Mouse (Mus musculus): ENCODE data around the gene Sipa1l3. TPM values are rescaled to one million over a fixed set of nuclear protein-coding genes. Genes with fewer than 3 reads are reported as not detected.

Sipa1l3 gene
- polyA plus RNA-seq, 1 experiment, result 44.6 TPM

- peak; percentile 48 for DNase-seq
- no peaks in the 10 kb centered on the region for H3K36me3 ChIP-seq (ENCODE audit: control insufficient read depth, insufficient read depth, low read length)
- H3K4me3 ChIP-seq (ENCODE audit: insufficient read depth, low read depth, low read length), result no peak overlapping the region
- TF ChIP-seq CTCF (conservative IDR thresholded peaks at IDR 0.05; ENCODE audit: insufficient read depth, insufficient read length, low read depth, low read length), result no peak
- TF ChIP-seq POLR2A (IDR thresholded peaks at IDR 0.05; ENCODE audit: low read depth, low read length), result no peak
- peaks cover 6% of the 10 kb centered on the region for H3K4me1 ChIP-seq (ENCODE audit: control insufficient read depth, insufficient read depth, low read length)
- 56% methylated on average over 4 of the region's 4 CpGs for WGBS
- peak overlapping the region; percentile 44; the same call in 1 of the 2 replicates for H3K27ac ChIP-seq (ENCODE audit: insufficient read depth, low read depth, low read length)
- H3K27me3 ChIP-seq (replicated peaks; ENCODE audit: control insufficient read depth, insufficient read depth, low read length), result no peaks in the 10 kb centered on the region
Measured at GRCm38 (mm10) chr7:29483556-29483955, 34.9 kb downstream of the Sipa1l3 start.

GRCm38 (mm10) chr7:29481345-29482155 is 36.9 kb downstream of the Sipa1l3 start:
- H3K36me3 ChIP-seq (ENCODE audit: control insufficient read depth, insufficient read depth, low read length), result no peaks in the 10 kb centered on the region
- peaks cover 6% of the 10 kb centered on the region for H3K4me1 ChIP-seq (ENCODE audit: control insufficient read depth, insufficient read depth, low read length)
- 55% methylated on average over 15 of the region's 15 CpGs for WGBS
- H3K27me3 ChIP-seq (replicated peaks; ENCODE audit: control insufficient read depth, insufficient read depth, low read length), result no peaks in the 10 kb centered on the region
- no peak for TF ChIP-seq CTCF (conservative IDR thresholded peaks at IDR 0.05; ENCODE audit: insufficient read depth, insufficient read length, low read depth, low read length)
- no peak for TF ChIP-seq POLR2A (IDR thresholded peaks at IDR 0.05; ENCODE audit: low read depth, low read length)
- H3K27ac ChIP-seq (ENCODE audit: insufficient read depth, low read depth, low read length), result 0 out of 2 replicates have a peak overlapping the region, but pooled peaks have one; percentile 24
- no peak for DNase-seq
- no peak overlapping the region for H3K4me3 ChIP-seq (ENCODE audit: insufficient read depth, low read depth, low read length)

GRCm38 (mm10) chr7:29480590-29481344 is 37.7 kb downstream of the Sipa1l3 start:
- peak overlapping the region; percentile 10 for H3K27ac ChIP-seq (ENCODE audit: insufficient read depth, low read depth, low read length)
- no peak for DNase-seq
- no peak overlapping the region for H3K4me3 ChIP-seq (ENCODE audit: insufficient read depth, low read depth, low read length)
- peaks cover 6% of the 10 kb centered on the region for H3K4me1 ChIP-seq (ENCODE audit: control insufficient read depth, insufficient read depth, low read length)
- no peaks in the 10 kb centered on the region for H3K27me3 ChIP-seq (replicated peaks; ENCODE audit: control insufficient read depth, insufficient read depth, low read length)
- TF ChIP-seq CTCF (conservative IDR thresholded peaks at IDR 0.05; ENCODE audit: insufficient read depth, insufficient read length, low read depth, low read length) (no peak), POLR2A (IDR thresholded peaks at IDR 0.05; ENCODE audit: low read depth, low read length) (no peak)
- no peaks in the 10 kb centered on the region for H3K36me3 ChIP-seq (ENCODE audit: control insufficient read depth, insufficient read depth, low read length)
- WGBS, result 50% methylated on average over 16 of the region's 16 CpGs

GRCm38 (mm10) chr7:29480183-29480582 is 38.3 kb downstream of the Sipa1l3 start:
- Histone ChIP-seq H3K4me3 (ENCODE audit: insufficient read depth, low read depth, low read length) (no peak overlapping the region), H3K27ac (ENCODE audit: insufficient read depth, low read depth, low read length) (peak overlapping the region; percentile 10), H3K36me3 (ENCODE audit: control insufficient read depth, insufficient read depth, low read length) (no peaks in the 10 kb centered on the region), H3K27me3 (replicated peaks; ENCODE audit: control insufficient read depth, insufficient read depth, low read length) (no peaks in the 10 kb centered on the region), H3K4me1 (ENCODE audit: control insufficient read depth, insufficient read depth, low read length) (peaks cover 6% of the 10 kb centered on the region)
- no peak for DNase-seq
- TF ChIP-seq POLR2A (IDR thresholded peaks at IDR 0.05; ENCODE audit: low read depth, low read length) (no peak), CTCF (conservative IDR thresholded peaks at IDR 0.05; ENCODE audit: insufficient read depth, insufficient read length, low read depth, low read length) (no peak)
- WGBS, result 85% methylated on average over 4 of the region's 4 CpGs

GRCm38 (mm10) chr7:29475005-29475404 is 43.4 kb downstream of the Sipa1l3 start:
- Histone ChIP-seq H3K27me3 (replicated peaks; ENCODE audit: control insufficient read depth, insufficient read depth, low read length) (no peaks in the 10 kb centered on the region), H3K36me3 (ENCODE audit: control insufficient read depth, insufficient read depth, low read length) (no peaks in the 10 kb centered on the region), H3K4me1 (ENCODE audit: control insufficient read depth, insufficient read depth, low read length) (0 out of 2 replicates have a peak, but pooled peaks cover 6% of the 10 kb centered on the region), H3K4me3 (ENCODE audit: insufficient read depth, low read depth, low read length) (no peak overlapping the region), H3K27ac (ENCODE audit: insufficient read depth, low read depth, low read length) (no peak overlapping the region)
- TF ChIP-seq POLR2A (IDR thresholded peaks at IDR 0.05; ENCODE audit: low read depth, low read length) (no peak), CTCF (conservative IDR thresholded peaks at IDR 0.05; ENCODE audit: insufficient read depth, insufficient read length, low read depth, low read length) (no peak)
- DNase-seq, result no peak
- WGBS, result 94% methylated on average over 7 of the region's 7 CpGs

- Histone ChIP-seq H3K4me1 (ENCODE audit: control insufficient read depth, insufficient read depth, low read length) (0 out of 2 replicates have a peak, but pooled peaks cover 10% of the 10 kb centered on the region), H3K36me3 (ENCODE audit: control insufficient read depth, insufficient read depth, low read length) (no peaks in the 10 kb centered on the region), H3K27ac (ENCODE audit: insufficient read depth, low read depth, low read length) (peak overlapping the region; percentile 42; the same call in 1 of the 2 replicates), H3K27me3 (replicated peaks; ENCODE audit: control insufficient read depth, insufficient read depth, low read length) (no peaks in the 10 kb centered on the region), H3K4me3 (ENCODE audit: insufficient read depth, low read depth, low read length) (no peak overlapping the region)
- peak; percentile 54 for DNase-seq
- TF ChIP-seq POLR2A (IDR thresholded peaks at IDR 0.05; ENCODE audit: low read depth, low read length), result no peak
- WGBS, result 41% methylated on average over 7 of the region's 7 CpGs
Measured at GRCm38 (mm10) chr7:29471309-29471708, 47.1 kb downstream of the Sipa1l3 start.

Measured in kidney, adult 2 months (tissue).